Mouse (Mus musculus) kidney, postnatal 0 days (tissue): ENCODE measurements around the gene Far2. TPM values are rescaled to one million over a fixed set of nuclear protein-coding genes. Genes with fewer than 3 reads are reported as not detected.

Experiments used
- ATAC-seq: fragments of 200-750 bp; cut with Nextera tagmentation; replicated peaks from 2 replicates; pipeline ENCODE4 v1.8.0; 2017; ENCODE audit warnings: low read depth, moderate number of reproducible peaks, moderate TSS enrichment, moderate library complexity; ENCODE audit not compliant: low FRiP score
- DNase-seq: peaks from one replicate; pipeline ENCODE4 v3.0.0-alpha.2; 2016; ENCODE audit warnings: low spot score
- H3K27ac ChIP-seq: fragments of 300-500 bp; sonication (generic); 2 replicates; pipeline ENCODE4 v1.5.1; 2014; ENCODE audit warnings: mild to moderate bottlenecking
- H3K27me3 ChIP-seq: fragments of 300-500 bp; sonication (generic); 2 replicates; pipeline ENCODE4 v1.6.1; 2014; ENCODE audit warnings: low read length, mixed read lengths; ENCODE audit not compliant: insufficient read depth
- H3K36me3 ChIP-seq: fragments of 300-500 bp; sonication (generic); 2 replicates; pipeline ENCODE4 v1.6.1; 2014; ENCODE audit warnings: low read length, mixed read lengths; ENCODE audit not compliant: insufficient read depth
- H3K4me1 ChIP-seq: fragments of 300-500 bp; sonication (generic); replicated peaks from 2 replicates; pipeline ENCODE4 v1.6.1; 2014; ENCODE audit warnings: antibody characterized with exemption, low read length, mixed read lengths; ENCODE audit not compliant: insufficient read depth
- H3K4me2 ChIP-seq: fragments of 300-500 bp; sonication (generic); 2 replicates; pipeline ENCODE4 v1.6.1; 2014; ENCODE audit warnings: mild to moderate bottlenecking, low read length, moderate library complexity, mixed read lengths
- H3K4me3 ChIP-seq: fragments of 300-500 bp; sonication (generic); replicated peaks from 2 replicates; pipeline ENCODE4 v1.5.1; 2014; ENCODE audit warnings: low read depth, low read length
- H3K9ac ChIP-seq: fragments of 300-500 bp; sonication (generic); 2 replicates; pipeline ENCODE4 v1.6.1; 2014; ENCODE audit warnings: low read depth, low read length
- H3K9me3 ChIP-seq: fragments of 300-500 bp; sonication (generic); replicated peaks from 2 replicates; pipeline ENCODE4 v1.6.1; 2016; ENCODE audit warnings: low read length, inconsistent platforms, mixed read lengths
- CTCF ChIP-seq: IDR thresholded peaks from 2 replicates; pipeline ENCODE4 v1.5.1; 2016; ENCODE audit warnings: antibody characterized with exemption, low read depth, mild to moderate bottlenecking, moderate library complexity
- WGBS: fragments of 180-500 bp; shearing (Covaris S2); extraction: QIAGEN DNeasy Blood & Tissue Kit; methylation state at CpG from one replicate; pipeline ENCODE4 v1.1.7; 2014; 5-methylcytosine and 5-hydroxymethylcytosine counted together
- polyA plus RNA-seq: library from polyadenylated mRNA; unstranded; fragments of >200 nt; fragmentation: Nextera tagmentation; extraction: Ambion mirVana; gene quantifications from 2 replicates; pipeline ENCODE4 v1.2.1, GENCODE M21; 2015

The Far2 gene
- polyA plus RNA-seq, 1 experiment from 2014 or later = 3.2 TPM

GRCm38 (mm10) chr6:148063131-148063530, 16.1 kb downstream of the Far2 start:
- Histone ChIP-seq H3K36me3 (no peaks in the 10 kb centered on the region), H3K9me3 (no peaks in the 10 kb centered on the region), H3K27ac (no peak overlapping the region), H3K27me3 (no peaks in the 10 kb centered on the region), H3K4me1 (no peaks in the 10 kb centered on the region), H3K4me3 (no peak overlapping the region), H3K9ac (no peak overlapping the region), H3K4me2 (no peak overlapping the region)
- DNase-seq (no peak), ATAC-seq (no peak)
- TF ChIP-seq CTCF = no peak
- 76% methylated on average over 3 of the region's 3 CpGs for WGBS

GRCm38 (mm10) chr6:148066267-148066666, 19.2 kb downstream of the Far2 start:
- Histone ChIP-seq H3K4me1 (no peaks in the 10 kb centered on the region), H3K9ac (no peak overlapping the region), H3K27ac (no peak overlapping the region), H3K27me3 (no peaks in the 10 kb centered on the region), H3K4me2 (no peak overlapping the region), H3K36me3 (no peaks in the 10 kb centered on the region), H3K4me3 (no peak overlapping the region), H3K9me3 (no peaks in the 10 kb centered on the region)
- no peak for ATAC-seq
- DNase-seq = no peak
- TF ChIP-seq CTCF = no peak
- WGBS = 65% methylated on average over 5 of the region's 5 CpGs

- H3K9me3 ChIP-seq = no peaks in the 10 kb centered on the region
- H3K4me1 ChIP-seq = no peaks in the 10 kb centered on the region
- H3K4me3 ChIP-seq = no peak overlapping the region
- no peaks in the 10 kb centered on the region for H3K36me3 ChIP-seq
- DNase-seq (no peak), ATAC-seq (no peak)
- no peak for TF ChIP-seq CTCF
- WGBS = 91% methylated on average over 4 of the region's 4 CpGs
- H3K27me3 ChIP-seq = no peaks in the 10 kb centered on the region
- no peak overlapping the region for H3K4me2 ChIP-seq
- H3K27ac ChIP-seq = no peak overlapping the region
- H3K9ac ChIP-seq = no peak overlapping the region
These were observed 21.7 kb downstream of the Far2 start for GRCm38 (mm10) chr6:148068786-148069185.

GRCm38 (mm10) chr6:148073599-148073998, 26.5 kb downstream of the Far2 start:
- no peak for TF ChIP-seq CTCF
- H3K9me3 ChIP-seq = no peaks in the 10 kb centered on the region
- no peak overlapping the region for H3K4me2 ChIP-seq
- no peaks in the 10 kb centered on the region for H3K4me1 ChIP-seq
- no peak overlapping the region for H3K4me3 ChIP-seq
- no peak overlapping the region for H3K9ac ChIP-seq
- H3K27ac ChIP-seq = no peak overlapping the region
- no peaks in the 10 kb centered on the region for H3K27me3 ChIP-seq
- no peak for DNase-seq
- no peak for ATAC-seq
- 84% methylated on average over 3 of the region's 3 CpGs for WGBS
- no peaks in the 10 kb centered on the region for H3K36me3 ChIP-seq

GRCm38 (mm10) chr6:148074211-148074864, 27.3 kb downstream of the Far2 start:
- no peak overlapping the region for H3K27ac ChIP-seq
- no peaks in the 10 kb centered on the region for H3K27me3 ChIP-seq
- no peak overlapping the region for H3K9ac ChIP-seq
- H3K9me3 ChIP-seq = no peaks in the 10 kb centered on the region
- ATAC-seq = no peak
- DNase-seq = no peak
- TF ChIP-seq CTCF = no peak
- H3K4me3 ChIP-seq = no peak overlapping the region
- no peak overlapping the region for H3K4me2 ChIP-seq
- H3K36me3 ChIP-seq = no peaks in the 10 kb centered on the region
- H3K4me1 ChIP-seq = no peaks in the 10 kb centered on the region

- no peak overlapping the region for H3K27ac ChIP-seq
- no peak overlapping the region for H3K9ac ChIP-seq
- H3K27me3 ChIP-seq = no peaks in the 10 kb centered on the region
- no peaks in the 10 kb centered on the region for H3K4me1 ChIP-seq
- WGBS = 85% methylated on average over 2 of the region's 2 CpGs
- H3K9me3 ChIP-seq = no peaks in the 10 kb centered on the region
- H3K4me3 ChIP-seq = no peak overlapping the region
- no peaks in the 10 kb centered on the region for H3K36me3 ChIP-seq
- no peak overlapping the region for H3K4me2 ChIP-seq
- no peak for TF ChIP-seq CTCF
- DNase-seq (no peak), ATAC-seq (no peak)
These were observed 36.8 kb downstream of the Far2 start for GRCm38 (mm10) chr6:148083864-148084263.

- Histone ChIP-seq H3K9me3 (no peaks in the 10 kb centered on the region), H3K27ac (no peak overlapping the region), H3K36me3 (no peaks in the 10 kb centered on the region), H3K4me1 (no peaks in the 10 kb centered on the region), H3K4me3 (no peak overlapping the region), H3K4me2 (no peak overlapping the region), H3K9ac (no peak overlapping the region), H3K27me3 (no peaks in the 10 kb centered on the region)
- no peak for ATAC-seq
- TF ChIP-seq CTCF = no peak
- 86% methylated on average over 2 of the region's 2 CpGs for WGBS
- no peak for DNase-seq
These were observed 37.3 kb downstream of the Far2 start for GRCm38 (mm10) chr6:148084403-148084802.
